Mouse (Mus musculus) T-helper 17 cell (primary cell): Measurements from ENCODE around the gene Gm10271.

Experiments used
- in situ Hi-C, 2 experiments: fragments of 300-600 bp; cut with MboI, MseI; formaldehyde crosslinking; loops; 1 replicate in 1 of 2; 2 replicates in 1 of 2; pipeline ENCODE4 v1.15.1; 2025; ENCODE audit warnings: high pct_unique_total_duplicates in 2 of 2

The Gm10271 gene

DNA sequence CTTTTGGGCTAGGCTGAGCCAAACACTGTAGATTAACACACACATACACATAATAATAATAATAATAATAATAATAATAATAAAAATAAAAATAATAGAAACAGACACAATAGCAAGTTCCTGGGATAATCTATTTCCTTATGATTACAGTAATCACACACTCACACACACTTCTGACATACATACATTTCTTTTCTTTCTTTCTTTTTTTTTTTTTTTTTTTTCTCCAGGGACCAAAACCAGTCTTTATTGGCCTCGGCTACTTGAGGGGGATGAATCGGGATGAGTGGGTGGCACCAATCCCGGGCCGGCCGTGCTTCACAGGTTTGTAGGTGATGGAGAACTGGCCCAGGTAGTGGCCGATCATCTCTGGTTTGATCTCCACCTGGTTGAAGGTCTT, at the start of gene Gm10271:
TSS of gene Gm10271 (minus strand) at position 101 of the 400 bp plus-strand sequence.
- in situ Hi-C loops: no loop called here

DNA sequence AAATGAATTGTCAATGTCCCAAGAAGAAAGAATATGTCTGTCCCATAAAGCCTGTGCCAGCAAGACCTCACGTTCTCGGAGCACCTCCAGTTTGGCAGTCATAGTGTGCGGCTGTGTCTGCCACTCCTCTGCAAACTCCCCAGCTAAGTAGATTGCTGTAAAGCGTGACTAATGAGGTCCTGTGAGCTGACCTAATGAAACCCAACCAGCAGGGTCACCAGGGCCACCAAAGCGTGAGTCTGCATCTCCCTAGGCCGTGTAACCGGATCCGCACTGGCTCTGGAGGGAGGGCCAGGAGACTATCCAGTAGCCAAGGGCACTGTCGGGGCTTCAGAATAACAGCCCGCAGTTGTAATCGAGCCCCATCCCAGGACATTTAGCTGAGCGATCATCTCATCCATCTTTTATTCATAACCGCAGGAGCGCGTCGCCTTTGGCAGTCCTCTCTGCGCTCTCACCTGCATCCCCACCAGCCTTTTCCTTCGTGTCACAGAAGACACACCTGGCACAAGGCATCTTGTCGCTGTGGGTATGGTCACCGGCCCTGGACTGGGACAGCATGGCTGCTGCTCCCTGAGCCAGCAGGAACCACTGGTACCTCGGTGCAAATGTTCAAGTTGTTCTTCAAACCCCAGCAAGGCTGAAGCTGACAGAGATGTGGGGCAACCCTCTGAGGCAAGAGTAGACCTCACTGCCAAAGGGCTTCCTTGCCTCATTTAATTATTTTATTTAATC, 48.8 kb upstream of the Gm10271 start:
- in situ Hi-C loops: loop anchor here in 1 of 2 experiments (25.0 kb wide), 1 partner anchor 1434 kb away; the partner anchor contains the start of gene Lgr5

DNA sequence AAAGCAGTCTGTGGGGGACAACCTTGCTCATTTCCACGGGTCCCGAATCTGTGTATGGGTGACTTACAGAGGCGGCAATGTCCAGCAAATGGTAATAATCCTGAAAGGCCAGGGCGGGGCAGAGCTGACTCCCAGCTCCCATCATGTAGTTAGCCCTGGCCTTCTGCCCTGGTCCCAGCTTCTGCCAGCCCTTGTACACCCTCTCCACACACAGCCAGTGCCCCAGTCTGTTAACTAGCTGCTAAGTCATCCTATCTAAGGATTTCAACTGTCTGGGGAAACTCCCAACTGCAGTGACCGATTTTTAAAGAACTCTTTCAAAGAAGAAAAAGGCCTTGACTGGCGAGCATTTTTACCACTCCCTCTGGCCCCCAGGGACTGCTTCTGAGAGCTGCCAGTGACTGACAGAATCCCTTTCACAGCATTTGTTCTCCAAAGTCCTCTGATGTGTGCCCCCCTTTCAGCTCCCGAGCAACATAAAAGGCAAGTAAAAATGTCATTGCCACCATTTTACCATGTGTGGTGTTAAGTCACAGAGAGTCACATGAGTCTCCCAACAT, 46.0 kb upstream of the Gm10271 start:
- in situ Hi-C loops: loop anchor here in 1 of 2 experiments (25.0 kb wide), 1 partner anchor 1431 kb away; the partner anchor contains the start of gene Lgr5

DNA sequence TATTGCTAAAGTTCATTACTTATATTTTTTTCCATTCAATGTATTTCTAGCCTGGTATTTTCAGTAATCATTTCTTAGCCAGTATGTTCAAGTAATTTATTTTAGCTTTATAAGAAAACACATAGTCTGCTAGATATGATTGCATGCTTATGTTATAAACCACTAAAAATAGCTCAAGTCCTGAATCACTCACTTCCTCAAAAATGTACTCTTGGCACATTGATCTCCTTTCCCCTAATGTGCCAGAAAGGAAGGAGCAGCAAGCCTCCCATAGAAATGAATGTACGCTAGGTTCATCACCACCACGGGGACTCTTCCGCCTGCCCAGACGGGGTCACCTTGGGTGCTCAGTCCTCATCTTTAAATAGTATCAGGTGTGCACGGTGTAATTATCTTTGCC, 42.2 kb upstream of the Gm10271 start:
- in situ Hi-C loops: loop anchor here in 1 of 2 experiments (25.0 kb wide), 1 partner anchor 1427 kb away; the partner anchor contains the start of gene Lgr5

GRCm38 (mm10) chr10:117013689-117014390, 41.4 kb upstream of the Gm10271 start:
- in situ Hi-C loops: loop anchor here in 1 of 2 experiments (25.0 kb wide), 1 partner anchor 1427 kb away; the partner anchor contains the start of gene Lgr5

- in situ Hi-C loops: loop anchor here in 1 of 2 experiments (25.0 kb wide), 1 partner anchor 1424 kb away; the partner anchor contains the start of gene Lgr5
Observed at GRCm38 (mm10) chr10:117011047-117011446, 38.6 kb upstream of the Gm10271 start.

DNA sequence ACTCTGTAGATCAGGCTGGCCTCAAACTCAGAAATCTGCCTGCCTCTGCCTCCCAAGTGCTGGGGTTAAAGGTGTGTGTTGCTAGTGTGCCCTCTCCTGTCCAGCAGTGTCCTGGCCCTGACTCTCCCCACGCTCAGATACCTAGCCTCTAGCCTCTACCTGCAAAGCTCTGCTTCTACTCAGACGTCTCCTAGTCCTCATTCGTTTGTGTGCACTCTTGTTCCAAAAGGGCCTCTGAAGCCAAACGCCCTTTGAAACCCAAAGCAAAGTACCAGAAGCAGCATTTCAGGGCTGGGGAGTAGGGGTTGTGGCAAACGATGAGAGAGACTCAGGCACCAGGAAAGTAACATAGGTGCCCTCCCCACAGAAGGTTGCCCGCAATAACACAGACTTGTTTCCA, 37.3 kb upstream of the Gm10271 start:
- in situ Hi-C loops: loop anchor here in 1 of 2 experiments (25.0 kb wide), 1 partner anchor 1422 kb away; the partner anchor contains the start of gene Lgr5

DNA sequence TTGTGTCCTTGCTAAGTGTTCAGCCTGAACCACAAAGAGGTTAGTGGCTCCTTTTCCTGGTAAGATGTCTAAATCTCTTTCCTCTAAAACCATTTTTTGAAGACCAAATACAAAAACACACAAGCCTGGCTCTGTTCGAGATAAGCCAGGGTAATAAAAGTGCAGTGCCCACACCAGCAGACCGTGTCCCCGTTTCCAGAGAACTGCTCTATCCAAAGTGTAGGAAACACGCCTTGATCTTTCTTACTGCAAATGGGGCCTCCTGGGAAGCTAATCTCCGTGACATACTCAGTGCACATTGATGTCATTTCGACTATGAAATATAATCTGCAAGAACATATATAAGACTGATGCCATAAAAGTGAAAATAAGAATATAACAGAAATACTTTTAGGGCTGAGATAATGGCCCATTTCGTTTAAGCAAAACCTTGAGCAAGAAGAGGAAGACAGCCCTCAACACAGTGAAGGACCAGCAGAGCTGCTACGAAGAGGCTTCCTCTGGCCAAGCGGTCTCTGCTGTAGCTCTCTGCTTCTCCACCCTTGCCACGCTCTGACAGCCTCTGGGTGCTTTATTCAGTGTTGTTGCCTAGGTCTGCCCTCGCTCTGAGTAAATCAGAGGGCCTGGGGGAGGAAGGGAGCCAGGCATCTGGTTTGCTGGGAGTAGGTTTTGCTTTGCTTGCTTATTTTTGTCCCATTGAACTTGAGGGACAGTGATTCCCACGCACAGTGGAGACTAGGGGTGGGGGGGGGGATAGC, 33.5 kb upstream of the Gm10271 start:
- in situ Hi-C loops: loop anchor here in 1 of 2 experiments (25.0 kb wide), 1 partner anchor 1419 kb away; the partner anchor contains the start of gene Lgr5

DNA sequence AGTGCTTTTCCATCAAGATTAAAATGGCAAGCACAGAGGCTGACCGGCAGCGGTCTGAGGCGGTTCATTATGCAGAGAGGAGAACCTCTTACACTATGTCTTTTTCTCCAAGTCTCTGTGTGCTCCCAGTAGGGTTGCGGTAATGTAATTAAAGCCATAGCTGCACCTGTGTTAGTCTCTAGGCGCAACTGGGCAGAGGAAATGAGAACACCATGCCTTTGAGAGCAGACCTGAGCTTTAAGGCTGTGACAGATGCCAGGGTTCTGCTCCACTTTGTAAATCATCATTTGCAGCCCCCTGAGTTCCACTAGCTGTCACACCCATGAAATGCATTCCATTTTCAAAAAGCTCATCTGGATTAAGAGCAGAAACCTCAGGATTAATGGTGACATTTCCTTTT, 32.3 kb upstream of the Gm10271 start:
- in situ Hi-C loops: loop anchor here in 1 of 2 experiments (25.0 kb wide), 1 partner anchor 1417 kb away; the partner anchor contains the start of gene Lgr5

- in situ Hi-C loops: loop anchor here in 1 of 2 experiments (25.0 kb wide), 1 partner anchor 1414 kb away; the partner anchor contains the start of gene Lgr5
Observed at GRCm38 (mm10) chr10:117000975-117001374, 28.6 kb upstream of the Gm10271 start.

DNA sequence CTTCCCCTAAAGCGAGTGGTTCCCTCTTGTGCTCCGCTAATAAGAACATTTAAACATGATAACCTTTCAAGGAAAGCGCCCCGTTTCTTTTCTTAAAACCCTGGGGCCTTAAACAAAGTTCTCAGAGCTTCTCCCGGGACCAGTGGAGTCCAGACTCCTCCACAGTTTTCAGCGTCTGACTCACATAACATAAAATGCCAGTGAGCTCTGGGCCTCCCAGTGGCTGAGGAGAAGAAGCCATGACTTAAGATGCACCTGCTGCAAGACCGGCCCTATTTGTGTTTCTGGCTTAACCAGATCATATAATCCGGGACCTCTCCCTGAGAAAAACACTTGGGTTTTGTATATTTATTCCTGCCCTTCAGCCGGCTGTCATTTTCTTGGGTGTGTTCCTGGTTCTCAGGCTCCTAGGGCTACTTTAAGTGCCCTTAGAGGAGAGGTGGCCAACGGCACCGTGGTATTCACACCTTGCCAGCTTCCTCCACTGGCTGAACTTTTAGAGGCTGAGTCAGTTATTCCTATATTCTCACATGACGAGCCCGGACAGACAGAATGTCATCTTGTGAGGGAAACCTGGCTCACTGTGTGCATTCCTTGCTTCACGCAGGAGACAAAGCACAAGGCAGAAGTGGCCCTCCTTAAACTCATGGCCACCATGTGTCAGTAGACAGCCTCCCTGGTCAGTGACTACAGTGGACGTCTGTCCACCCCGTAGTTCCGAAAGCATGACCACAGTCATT, 26.5 kb upstream of the Gm10271 start:
- in situ Hi-C loops: loop anchor here in 1 of 2 experiments (10.0 kb wide), 1 partner anchor 1084 kb away; no protein-coding TSS in a partner anchor

DNA sequence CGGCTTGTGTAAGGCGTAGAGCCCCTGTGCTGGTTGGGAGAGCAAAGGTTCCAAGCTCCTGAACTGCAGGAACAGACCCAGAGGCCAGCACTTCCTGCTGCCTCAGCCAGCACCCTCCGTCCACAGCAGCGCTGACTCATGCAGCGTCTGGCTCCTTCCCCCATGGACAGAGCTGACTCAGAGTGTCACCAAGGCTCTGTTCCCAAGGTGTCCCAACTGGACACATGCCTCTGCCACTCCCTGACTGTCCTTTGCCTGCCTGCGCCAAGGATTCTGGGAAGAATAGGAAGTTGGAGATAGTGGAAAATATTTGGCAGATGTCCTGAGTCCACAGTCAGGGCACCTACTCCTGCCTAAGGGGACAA, 23.8 kb upstream of the Gm10271 start:
- in situ Hi-C loops: loop anchor here in 1 of 2 experiments (10.0 kb wide), 1 partner anchor 1081 kb away; no protein-coding TSS in a partner anchor

DNA sequence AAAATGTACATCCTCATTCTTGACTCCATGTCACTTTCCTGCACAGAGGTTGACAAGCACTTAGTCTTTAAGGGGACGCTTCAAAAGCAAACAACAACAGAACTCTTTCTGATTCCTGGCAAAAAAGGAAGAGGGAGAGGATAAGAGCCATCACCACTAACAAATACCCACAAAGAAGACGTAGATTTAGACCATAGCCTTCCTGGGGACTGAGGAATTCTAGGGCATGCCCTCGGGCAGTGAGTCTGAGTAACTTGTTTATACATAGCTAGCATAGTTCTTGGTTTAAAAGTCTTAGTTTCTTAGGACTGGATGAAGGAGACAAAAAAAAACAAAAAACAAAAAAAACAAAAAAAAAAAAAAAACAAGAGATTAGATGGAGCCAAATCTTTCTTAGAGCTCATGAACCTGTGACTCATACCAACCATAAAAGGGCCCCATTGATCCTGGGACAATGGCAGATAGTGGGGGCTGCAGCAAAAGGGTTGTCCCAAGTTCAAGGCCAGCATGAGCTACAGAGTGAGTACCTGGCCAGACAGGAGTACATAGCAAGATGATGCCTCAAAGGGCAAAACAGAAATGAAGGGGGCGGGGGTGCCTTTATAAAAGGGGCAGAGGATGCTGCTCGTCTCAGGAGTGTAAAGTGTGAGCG, 23.3 kb upstream of the Gm10271 start:
- in situ Hi-C loops: loop anchor here in 1 of 2 experiments (10.0 kb wide), 1 partner anchor 1081 kb away; no protein-coding TSS in a partner anchor

- in situ Hi-C loops: loop anchor here in 1 of 2 experiments (10.0 kb wide), 1 partner anchor 1080 kb away; no protein-coding TSS in a partner anchor
Observed at GRCm38 (mm10) chr10:116995162-116995561, 22.8 kb upstream of the Gm10271 start.

- in situ Hi-C loops: loop anchor here in 1 of 2 experiments (10.0 kb wide), 1 partner anchor 1079 kb away; no protein-coding TSS in a partner anchor
Observed at GRCm38 (mm10) chr10:116993971-116994370, 21.6 kb upstream of the Gm10271 start.

- in situ Hi-C loops: no loop called here
Observed at GRCm38 (mm10) chr10:116986264-116987082, 14.1 kb upstream of the Gm10271 start, which contains the start of gene Best3. Gene Best3 (plus strand): TSS chr10:116986314.

GRCm38 (mm10) chr10:116984836-116985235, 12.4 kb upstream of the Gm10271 start:
- in situ Hi-C loops: loop anchor here in 1 of 2 experiments (5.0 kb wide), 1 partner anchor 47 kb away; no protein-coding TSS in a partner anchor

- in situ Hi-C loops: loop anchor here in 1 of 2 experiments (5.0 kb wide), 1 partner anchor 50 kb away; no protein-coding TSS in a partner anchor
Observed at GRCm38 (mm10) chr10:116982526-116982925, 10.1 kb upstream of the Gm10271 start.
